Mouse (Mus musculus) splenic B cell, adult 2 months (primary cell): ENCODE measurements around the gene Gm11060.

Experiments
- DNase-seq: peaks from one replicate; pipeline ENCODE4 v3.0.0-alpha.2; 2011; ENCODE audit warnings: low read depth, low spot score
- H3K27me3 ChIP-seq: 2 replicates; pipeline ENCODE4 v1.6.1; 2012; ENCODE audit warnings: mild to moderate bottlenecking, low read length, moderate library complexity, mixed read lengths; ENCODE audit not compliant: control insufficient read depth, poor library complexity, insufficient read depth, severe bottlenecking
- H3K36me3 ChIP-seq: 2 replicates; pipeline ENCODE4 v1.6.1; 2012; ENCODE audit warnings: mild to moderate bottlenecking, low read length, moderate library complexity, mixed read lengths; ENCODE audit not compliant: control insufficient read depth, poor library complexity, insufficient read depth, severe bottlenecking

The Gm11060 gene

GRCm38 (mm10) chr2:105089581-105090508 lies 2.0 kb upstream of the Gm11060 start:
- no peaks in the 10 kb centered on the region for H3K36me3 ChIP-seq
- DNase-seq: no peak
- no peaks in the 10 kb centered on the region for H3K27me3 ChIP-seq

- H3K27me3 ChIP-seq: no peaks in the 10 kb centered on the region
- DNase-seq: no peak
- no peaks in the 10 kb centered on the region for H3K36me3 ChIP-seq
These were observed 827 bp upstream of the Gm11060 start for GRCm38 (mm10) chr2:105090991-105091390.

- no peak for DNase-seq
- Histone ChIP-seq H3K27me3 (no peaks in the 10 kb centered on the region), H3K36me3 (no peaks in the 10 kb centered on the region)
These were observed 5.6 kb downstream of the Gm11060 start for GRCm38 (mm10) chr2:105097294-105097953.

GRCm38 (mm10) chr2:105099410-105099809 lies 7.6 kb downstream of the Gm11060 start:
- Histone ChIP-seq H3K27me3 (no peaks in the 10 kb centered on the region), H3K36me3 (no peaks in the 10 kb centered on the region)
- DNase-seq: no peak

- no peaks in the 10 kb centered on the region for H3K27me3 ChIP-seq
- H3K36me3 ChIP-seq: no peaks in the 10 kb centered on the region
- no peak for DNase-seq
These were observed 8.7 kb downstream of the Gm11060 start for GRCm38 (mm10) chr2:105100541-105100940.

- H3K27me3 ChIP-seq: no peaks in the 10 kb centered on the region
- no peaks in the 10 kb centered on the region for H3K36me3 ChIP-seq
- no peak for DNase-seq
These were observed 16.9 kb downstream of the Gm11060 start for GRCm38 (mm10) chr2:105108703-105109158.

GRCm38 (mm10) chr2:105114074-105114473 lies 22.3 kb downstream of the Gm11060 start:
- no peak for DNase-seq
- no peaks in the 10 kb centered on the region for H3K36me3 ChIP-seq
- no peaks in the 10 kb centered on the region for H3K27me3 ChIP-seq

- no peaks in the 10 kb centered on the region for H3K27me3 ChIP-seq
- no peaks in the 10 kb centered on the region for H3K36me3 ChIP-seq
- DNase-seq: no peak
These were observed 25.9 kb downstream of the Gm11060 start for GRCm38 (mm10) chr2:105117669-105118068.

- Histone ChIP-seq H3K36me3 (no peaks in the 10 kb centered on the region), H3K27me3 (0 out of 2 replicates have a peak, but pooled peaks cover 3% of the 10 kb centered on the region)
- DNase-seq: no peak
These were observed 30.4 kb downstream of the Gm11060 start for GRCm38 (mm10) chr2:105122216-105122615.

- 0 out of 2 replicates have a peak, but pooled peaks cover 3% of the 10 kb centered on the region for H3K27me3 ChIP-seq
- H3K36me3 ChIP-seq: no peaks in the 10 kb centered on the region
- DNase-seq: no peak
These were observed 31.1 kb downstream of the Gm11060 start for GRCm38 (mm10) chr2:105122886-105123285.

- DNase-seq: no peak
- Histone ChIP-seq H3K27me3 (0 out of 2 replicates have a peak, but pooled peaks cover 3% of the 10 kb centered on the region), H3K36me3 (no peaks in the 10 kb centered on the region)
These were observed 31.6 kb downstream of the Gm11060 start for GRCm38 (mm10) chr2:105123431-105123830.

GRCm38 (mm10) chr2:105123881-105124280 lies 32.1 kb downstream of the Gm11060 start:
- DNase-seq: no peak
- no peaks in the 10 kb centered on the region for H3K36me3 ChIP-seq
- peaks cover 5% of the 10 kb centered on the region; the same call in 1 of the 2 replicates for H3K27me3 ChIP-seq

GRCm38 (mm10) chr2:105124391-105124790 lies 32.6 kb downstream of the Gm11060 start:
- Histone ChIP-seq H3K36me3 (no peaks in the 10 kb centered on the region), H3K27me3 (peaks cover 7% of the 10 kb centered on the region; the same call in 1 of the 2 replicates)
- no peak for DNase-seq

- Histone ChIP-seq H3K36me3 (no peaks in the 10 kb centered on the region), H3K27me3 (peaks cover 8% of the 10 kb centered on the region; the same call in 1 of the 2 replicates)
- DNase-seq: no peak
These were observed 33.4 kb downstream of the Gm11060 start for GRCm38 (mm10) chr2:105125205-105125604.

GRCm38 (mm10) chr2:105125641-105126040 lies 33.8 kb downstream of the Gm11060 start:
- DNase-seq: no peak
- Histone ChIP-seq H3K36me3 (no peaks in the 10 kb centered on the region), H3K27me3 (peaks cover 8% of the 10 kb centered on the region; the same call in 1 of the 2 replicates)
